Mouse (Mus musculus) lung, postnatal 36 days (tissue): ENCODE results near the gene Gm49387.

ENCODE experiments used
- DNase-seq: peaks from one replicate; pipeline ENCODE4 v3.0.0; 2022; ENCODE audit warnings: mixed read lengths

Gene Gm49387

GRCm38 (mm10) chr14:31661671-31662554 is 21.2 kb upstream of the Gm49387 start:
- DNase-seq: peak; percentile 86

GRCm38 (mm10) chr14:31660312-31661093 is 19.8 kb upstream of the Gm49387 start:
- DNase-seq: no peak

- no peak for DNase-seq
These were observed 19.0 kb upstream of the Gm49387 start for GRCm38 (mm10) chr14:31659501-31660181.

GRCm38 (mm10) chr14:31658126-31658680 is 17.5 kb upstream of the Gm49387 start:
- no peak for DNase-seq

GRCm38 (mm10) chr14:31656857-31657645 is 16.4 kb upstream of the Gm49387 start:
- peak; percentile 86 for DNase-seq

DNA sequence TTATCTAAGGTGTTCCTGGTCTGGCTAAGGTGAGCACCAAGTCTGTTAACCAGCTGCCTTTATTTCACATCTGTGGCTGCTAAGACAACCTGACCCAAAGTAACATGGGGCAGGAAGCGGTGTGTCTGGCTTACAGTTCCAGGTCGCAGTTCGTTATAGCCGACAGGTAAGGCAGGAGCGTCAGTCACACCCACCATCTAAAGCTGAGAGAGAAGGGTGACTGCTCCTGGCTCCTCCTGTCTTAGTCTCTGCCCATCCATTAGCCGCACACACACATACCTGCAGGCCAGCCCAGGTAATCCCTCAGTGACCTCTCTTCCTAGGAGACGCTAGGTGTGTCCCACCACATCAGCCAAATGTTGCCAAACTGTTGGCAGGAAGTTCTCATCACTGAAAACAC is 15.7 kb upstream of the Gm49387 start:
- no peak for DNase-seq

GRCm38 (mm10) chr14:31655406-31655805 is 14.7 kb upstream of the Gm49387 start:
- DNase-seq: no peak

DNA sequence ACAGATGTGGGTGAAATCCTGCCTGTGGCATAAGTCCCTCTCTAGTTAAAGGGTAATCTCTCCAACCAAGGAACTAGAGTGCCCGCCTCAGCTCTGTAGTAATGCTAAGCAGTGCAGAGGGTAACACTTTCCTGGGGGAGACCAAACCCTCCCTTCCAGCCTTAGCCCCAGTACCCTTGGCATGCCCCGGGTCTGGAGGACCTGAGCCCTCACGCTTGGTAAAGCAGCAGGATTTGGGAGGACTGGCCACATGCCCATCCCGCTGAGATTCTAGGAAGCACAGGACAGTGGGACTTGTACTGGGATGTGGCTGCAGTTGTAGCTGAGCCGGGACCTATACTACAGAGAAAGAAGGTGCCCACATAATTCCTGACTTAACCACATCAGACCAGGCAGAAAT is 14.1 kb upstream of the Gm49387 start:
- no peak for DNase-seq

DNA sequence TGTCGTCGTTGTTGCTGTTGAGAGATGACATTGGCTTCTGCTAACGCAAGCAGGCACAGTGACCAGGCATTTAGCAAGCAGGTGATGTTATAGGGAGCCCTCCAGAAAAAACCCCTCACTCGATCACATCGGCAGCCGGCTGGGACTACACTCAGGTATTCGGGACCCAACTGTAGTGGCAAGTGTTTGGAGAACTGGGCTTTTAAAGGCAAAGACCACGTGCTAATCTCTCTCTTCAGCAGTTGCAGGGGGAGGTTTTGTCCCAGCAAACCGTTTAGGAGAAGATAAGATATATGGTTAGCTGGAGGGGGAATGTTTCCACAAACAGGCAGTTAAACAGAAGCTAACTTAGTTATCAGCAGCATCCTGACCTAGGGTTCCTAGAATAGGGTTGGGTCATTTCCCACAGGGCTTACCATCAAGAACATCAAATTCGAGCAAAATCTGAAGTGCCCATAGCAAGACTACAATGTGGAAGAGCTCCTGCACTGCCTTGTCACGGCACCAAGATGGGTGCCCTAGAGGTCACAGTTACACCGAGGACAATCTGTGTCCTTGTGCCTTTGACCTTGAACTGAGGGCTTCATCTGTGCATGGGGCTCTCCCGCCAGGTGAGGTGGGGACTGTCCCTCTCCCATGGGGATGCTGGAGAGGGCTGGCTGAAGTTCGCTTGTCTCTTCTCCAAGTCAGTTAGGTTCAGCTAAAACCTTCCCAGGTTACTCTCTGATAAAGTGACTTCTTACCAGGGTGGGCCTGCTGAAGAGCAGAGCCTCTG is 12.6 kb upstream of the Gm49387 start:
- no peak for DNase-seq

DNA sequence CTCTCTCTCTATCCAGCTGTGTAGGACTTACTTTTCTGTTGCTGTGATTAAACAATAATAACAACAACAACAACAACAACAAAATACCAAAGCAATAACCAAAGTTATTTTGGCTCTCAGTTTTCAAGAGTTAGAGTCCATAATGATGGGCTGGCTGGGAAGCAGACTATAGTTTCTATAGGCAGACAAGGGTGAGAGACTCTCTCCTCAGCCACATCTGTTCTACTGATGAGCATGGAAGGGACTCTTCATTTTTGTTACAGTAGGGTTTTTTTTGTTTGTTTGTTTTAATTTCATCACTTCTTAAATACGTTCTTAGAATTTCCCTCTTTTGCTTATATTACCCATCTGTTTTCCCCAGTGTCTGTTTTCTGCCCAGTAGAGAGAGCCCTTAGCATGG is 11.9 kb upstream of the Gm49387 start:
- DNase-seq: no peak

DNA sequence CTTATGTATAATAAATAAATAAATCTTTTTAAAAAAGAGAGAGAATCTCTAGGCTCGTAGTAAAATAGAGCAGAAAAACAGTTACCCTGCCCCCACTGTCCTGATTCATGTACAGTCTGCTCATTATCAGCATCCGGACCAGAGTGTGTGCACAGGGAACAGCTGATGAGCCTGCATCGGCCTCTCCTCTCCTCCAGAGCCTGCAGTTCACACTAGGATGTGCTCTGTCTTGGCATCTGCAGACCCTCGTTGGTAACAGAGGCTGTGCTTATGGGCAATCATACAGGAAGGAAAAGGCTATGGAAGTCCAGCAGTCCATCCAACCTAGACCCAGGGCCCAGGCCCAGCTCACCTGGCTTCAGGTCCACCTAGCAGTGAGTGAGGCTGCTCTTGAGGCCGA is 11.4 kb upstream of the Gm49387 start:
- no peak for DNase-seq

GRCm38 (mm10) chr14:31651206-31651605 is 10.5 kb upstream of the Gm49387 start:
- no peak for DNase-seq

- DNase-seq: no peak
These were observed 9.7 kb upstream of the Gm49387 start for GRCm38 (mm10) chr14:31650347-31650746.

GRCm38 (mm10) chr14:31647991-31648390 is 7.3 kb upstream of the Gm49387 start:
- DNase-seq: no peak

- no peak for DNase-seq
These were observed 5.2 kb upstream of the Gm49387 start for GRCm38 (mm10) chr14:31645920-31646319.

DNA sequence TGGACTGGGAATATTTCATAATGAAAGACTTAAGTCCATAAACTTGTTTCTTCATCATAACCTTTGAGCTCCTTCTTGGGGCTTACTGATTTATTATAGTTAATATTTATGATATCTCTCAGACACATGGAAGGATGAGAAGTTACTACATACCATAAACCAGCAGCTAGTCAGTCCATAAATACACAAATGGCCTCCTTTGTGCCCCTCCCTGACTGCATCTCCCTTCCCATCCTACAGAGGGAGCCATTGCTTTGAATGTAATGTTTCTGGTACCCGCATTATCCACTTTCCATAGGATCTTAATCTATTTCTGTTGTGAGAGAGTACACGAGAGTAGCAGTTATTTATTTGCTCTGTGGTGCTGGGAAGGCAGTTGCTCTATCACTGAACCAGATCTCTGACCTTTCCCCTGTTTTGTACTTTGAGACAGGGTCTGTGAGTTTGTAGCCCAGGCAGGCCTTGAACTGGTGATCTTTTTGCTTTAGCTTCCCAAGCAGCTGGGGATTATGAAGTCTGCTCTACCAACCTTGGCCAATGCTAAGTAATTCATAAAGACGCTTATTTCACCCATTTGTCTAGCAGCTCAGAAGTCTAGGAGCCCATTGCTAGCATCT is 4.4 kb upstream of the Gm49387 start:
- DNase-seq: no peak

GRCm38 (mm10) chr14:31644183-31644830 is 3.6 kb upstream of the Gm49387 start:
- DNase-seq: no peak

DNA sequence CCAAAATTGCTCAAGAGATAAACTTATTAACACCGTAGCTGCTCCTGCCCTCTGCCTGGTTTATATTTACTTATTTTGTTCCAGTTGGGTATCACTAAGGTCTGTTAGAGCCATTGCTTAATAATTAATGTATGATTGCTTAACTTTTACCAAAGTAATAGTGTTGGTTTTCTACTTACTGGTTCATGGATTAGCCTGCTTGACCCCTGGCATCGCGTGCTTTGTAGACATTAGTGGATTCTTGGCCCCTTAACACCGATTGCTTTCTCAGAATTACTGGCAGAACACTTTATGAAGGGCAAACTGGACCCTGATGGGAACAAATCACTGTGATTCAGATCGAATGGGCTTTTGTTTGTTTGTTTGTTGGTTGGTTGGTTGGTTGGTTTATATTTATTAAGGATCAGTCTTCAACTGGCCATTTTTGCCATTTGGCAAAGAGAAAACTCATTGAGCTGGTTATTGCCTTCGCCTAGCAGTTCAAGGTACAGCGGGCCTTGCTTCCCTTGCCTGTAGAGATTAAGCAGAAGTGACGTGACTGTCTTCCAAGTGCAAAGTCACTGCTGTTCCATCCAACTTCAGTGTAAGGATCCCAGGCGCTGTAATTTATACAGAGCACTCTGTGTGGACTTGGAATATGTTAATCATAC is 953 bp upstream of the Gm49387 start:
- DNase-seq: no peak

GRCm38 (mm10) chr14:31640890-31641505 is 320 bp upstream of the Gm49387 start, which contains the start of the genes Btd and Hacl1:
Gene Btd (plus strand): TSS chr14:31641028.
Gene Hacl1 (minus strand): TSS chr14:31641286.
- DNase-seq: peak; percentile 96
